Mouse (Mus musculus) stomach, embryonic 16.5 days (tissue): ENCODE data around the gene Ceacam20. TPM values are rescaled to one million over a fixed set of nuclear protein-coding genes. Genes with fewer than 3 reads are reported as not detected.

Experiments
- ATAC-seq: fragments of 200-750 bp; cut with Nextera tagmentation; 2 replicates; pipeline ENCODE4 v1.8.0; 2017; ENCODE audit warnings: moderate number of reproducible peaks, moderate TSS enrichment; ENCODE audit not compliant: insufficient read depth, low FRiP score
- H3K27ac ChIP-seq: fragments of 300-500 bp; sonication (generic); 2 replicates; pipeline ENCODE4 v1.5.1; 2014; ENCODE audit warnings: low read length
- H3K27me3 ChIP-seq: fragments of 300-500 bp; sonication (generic); 2 replicates; pipeline ENCODE4 v1.6.1; 2014; ENCODE audit warnings: low read length, control low read depth, mixed read lengths; ENCODE audit not compliant: control insufficient read depth, insufficient read depth
- H3K36me3 ChIP-seq: fragments of 300-500 bp; sonication (generic); 2 replicates; pipeline ENCODE4 v1.6.1; 2014; ENCODE audit warnings: low read length; ENCODE audit not compliant: control insufficient read depth, insufficient read depth
- H3K4me1 ChIP-seq: fragments of 300-500 bp; sonication (generic); 2 replicates; pipeline ENCODE4 v1.6.1; 2014; ENCODE audit warnings: low read length, control low read depth, mixed read lengths; ENCODE audit not compliant: control insufficient read depth, insufficient read depth
- H3K4me2 ChIP-seq: fragments of 300-500 bp; sonication (generic); 2 replicates; pipeline ENCODE4 v1.6.1; 2014; ENCODE audit warnings: low read depth, low read length, mixed read lengths
- H3K4me3 ChIP-seq: fragments of 300-500 bp; sonication (generic); replicated peaks from 2 replicates; pipeline ENCODE4 v1.5.1; 2014; ENCODE audit warnings: mild to moderate bottlenecking, low read length
- H3K9ac ChIP-seq: fragments of 300-500 bp; sonication (generic); 2 replicates; pipeline ENCODE4 v1.6.1; 2014; ENCODE audit warnings: low read length
- H3K9me3 ChIP-seq: fragments of 300-500 bp; sonication (generic); replicated peaks from 2 replicates; pipeline ENCODE4 v1.6.1; 2016; ENCODE audit warnings: low read length, control low read depth; ENCODE audit not compliant: control insufficient read depth
- WGBS: fragments of 180-500 bp; shearing (Covaris S2); extraction: QIAGEN DNeasy Blood & Tissue Kit; methylation state at CpG from one replicate; pipeline ENCODE4 v1.1.7; 2014; 5-methylcytosine and 5-hydroxymethylcytosine counted together
- polyA plus RNA-seq: library from polyadenylated mRNA; unstranded; fragments of >200 nt; fragmentation: Nextera tagmentation; extraction: Ambion mirVana; gene quantifications from 2 replicates; pipeline ENCODE4 v1.2.1, GENCODE M21; 2015

Ceacam20 gene
- polyA plus RNA-seq, 1 experiment from 2014 or later = 0.27 TPM

DNA sequence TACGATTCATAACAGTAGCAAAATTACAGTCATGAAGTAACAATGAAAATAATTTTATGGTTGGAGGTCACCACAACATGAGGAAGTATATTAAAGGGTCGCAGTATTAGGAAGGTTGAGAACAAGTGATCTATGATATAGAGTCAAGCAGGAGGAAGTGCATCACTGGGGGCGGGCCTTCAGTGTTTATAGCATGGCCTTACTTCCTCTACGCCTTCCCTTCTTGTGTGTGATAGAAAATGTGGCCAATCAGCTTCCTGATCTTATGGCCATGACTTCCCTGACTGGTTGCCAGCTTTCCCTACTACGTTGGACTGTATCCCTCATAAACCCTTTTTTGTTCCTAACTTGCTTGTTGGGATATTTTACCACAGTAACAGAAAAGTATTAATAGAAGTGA is 20.0 kb upstream of the Ceacam20 start:
- no peak overlapping the region for H3K27ac ChIP-seq
- ATAC-seq = no peak
- H3K4me1 ChIP-seq = no peaks in the 10 kb centered on the region
- H3K9ac ChIP-seq = no peak overlapping the region
- H3K4me2 ChIP-seq = no peak overlapping the region
- H3K4me3 ChIP-seq = no peak overlapping the region
- H3K9me3 ChIP-seq = no peaks in the 10 kb centered on the region
- no peaks in the 10 kb centered on the region for H3K36me3 ChIP-seq
- no peaks in the 10 kb centered on the region for H3K27me3 ChIP-seq
- 87% methylated on average over 5 of the region's 5 CpGs for WGBS

DNA sequence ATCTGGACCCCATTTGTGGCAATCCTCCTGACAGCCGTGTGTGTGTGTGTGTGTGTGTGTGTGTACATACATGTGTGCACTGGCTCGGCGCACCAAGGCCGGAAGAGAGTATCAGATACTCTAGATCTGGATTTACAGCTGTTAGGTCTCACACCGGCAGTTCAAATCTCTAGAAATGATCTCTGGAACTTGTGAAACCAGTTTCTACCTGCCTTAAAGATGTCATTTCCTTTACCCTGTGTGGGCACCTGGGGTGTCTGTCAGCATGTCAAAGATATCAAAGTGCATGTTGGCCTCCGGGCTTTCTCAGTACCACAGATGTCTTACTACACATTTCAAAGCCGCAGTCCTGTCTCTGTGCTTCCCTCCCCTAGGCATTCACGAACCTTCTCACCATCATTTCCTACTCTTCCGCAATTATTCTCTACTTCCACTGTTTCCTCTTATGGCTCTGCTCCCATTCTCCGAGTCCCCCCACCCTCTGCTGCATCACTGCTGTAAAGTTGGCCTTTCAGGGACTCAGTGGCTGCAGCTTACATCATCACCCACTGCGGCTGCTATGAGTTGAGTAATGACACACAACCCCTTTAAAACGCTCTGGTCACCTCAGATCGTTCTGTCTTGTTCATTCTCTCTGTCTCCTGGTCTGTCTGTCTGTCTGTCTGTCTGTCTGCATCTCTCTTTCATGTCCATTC is 19.2 kb upstream of the Ceacam20 start:
- 77% methylated on average over 13 of the region's 13 CpGs for WGBS
- no peaks in the 10 kb centered on the region for H3K27me3 ChIP-seq
- H3K9ac ChIP-seq = no peak overlapping the region
- H3K27ac ChIP-seq = no peak overlapping the region
- peaks cover 4% of the 10 kb centered on the region; the same call in 1 of the 2 replicates for H3K4me1 ChIP-seq
- no peak overlapping the region for H3K4me2 ChIP-seq
- no peak for ATAC-seq
- H3K36me3 ChIP-seq = no peaks in the 10 kb centered on the region
- H3K9me3 ChIP-seq = no peaks in the 10 kb centered on the region
- no peak overlapping the region for H3K4me3 ChIP-seq

DNA sequence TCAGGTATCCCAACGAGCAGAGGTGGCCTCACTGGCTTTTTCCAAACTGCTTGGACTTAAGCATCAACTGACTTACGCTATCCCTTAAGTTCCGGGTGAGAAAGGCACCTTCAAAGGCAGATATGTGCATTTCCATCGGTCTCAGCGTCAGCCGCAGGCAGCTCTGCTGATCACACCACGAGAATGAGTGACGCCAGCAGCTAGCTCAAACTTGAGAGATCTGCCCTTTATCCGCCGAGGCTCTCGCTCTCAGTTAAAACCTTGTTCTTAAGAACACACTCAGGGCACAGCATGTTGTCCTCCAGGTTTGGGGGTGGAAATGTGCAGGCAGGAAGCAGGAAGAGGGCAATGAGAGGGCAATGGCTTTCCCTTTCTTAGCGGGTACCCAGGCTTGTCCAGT is 16.3 kb upstream of the Ceacam20 start:
- no peaks in the 10 kb centered on the region for H3K36me3 ChIP-seq
- H3K9me3 ChIP-seq = no peaks in the 10 kb centered on the region
- peaks cover 10% of the 10 kb centered on the region for H3K4me1 ChIP-seq
- WGBS = 77% methylated on average over 12 of the region's 12 CpGs
- H3K4me2 ChIP-seq = no peak overlapping the region
- ATAC-seq = no peak
- H3K27me3 ChIP-seq = no peaks in the 10 kb centered on the region
- H3K27ac ChIP-seq = no peak overlapping the region
- H3K9ac ChIP-seq = no peak overlapping the region
- no peak overlapping the region for H3K4me3 ChIP-seq

DNA sequence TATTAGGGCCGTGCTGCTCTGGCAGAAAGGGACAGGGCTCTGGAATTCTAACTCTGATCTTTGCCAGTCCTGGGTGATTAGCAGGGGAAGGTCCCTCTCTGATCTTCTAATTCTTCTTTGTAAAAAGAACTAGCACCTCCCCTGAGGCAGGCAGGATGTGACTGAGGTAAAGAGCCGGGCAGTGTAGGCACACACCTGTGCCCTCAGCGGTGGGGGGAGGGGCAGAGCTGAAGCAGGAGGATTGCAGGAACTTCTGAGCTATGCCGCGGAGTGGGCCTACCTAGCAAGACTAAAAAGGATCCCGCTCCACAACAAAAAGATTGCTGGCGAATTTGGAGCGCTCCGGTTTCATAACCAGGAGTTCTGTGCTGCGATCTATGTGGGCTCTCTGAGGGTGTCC is 15.2 kb upstream of the Ceacam20 start:
- Histone ChIP-seq H3K4me1 (peaks cover 10% of the 10 kb centered on the region), H3K4me2 (no peak overlapping the region), H3K9me3 (no peaks in the 10 kb centered on the region), H3K4me3 (no peak overlapping the region), H3K27ac (no peak overlapping the region), H3K36me3 (no peaks in the 10 kb centered on the region), H3K27me3 (no peaks in the 10 kb centered on the region), H3K9ac (peak overlapping the region; percentile 42; the same call in 1 of the 2 replicates)
- 51% methylated on average over 10 of the region's 10 CpGs for WGBS
- ATAC-seq = no peak

DNA sequence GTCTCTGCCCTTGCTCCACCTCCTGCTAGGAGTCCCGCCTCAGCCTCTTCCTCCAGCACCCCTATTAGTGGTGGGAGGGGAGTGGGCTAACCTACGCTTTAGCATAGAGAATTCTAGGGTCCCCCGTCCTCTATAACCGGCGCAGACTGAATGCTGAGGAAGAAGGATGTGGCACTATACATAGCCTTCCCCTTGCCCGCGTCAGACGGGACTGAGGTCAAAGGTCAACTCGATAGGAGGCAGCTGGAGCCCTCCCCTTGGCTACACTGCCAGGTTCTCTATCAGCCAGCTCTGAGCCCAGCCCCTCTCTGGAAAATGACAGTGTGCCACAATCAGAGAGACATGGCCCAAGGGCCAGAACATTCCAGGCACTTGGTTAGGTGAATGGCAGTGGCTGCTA is 14.6 kb upstream of the Ceacam20 start, which contains the start of gene Igsf23:
Gene Igsf23 (minus strand): TSS at position 168 of the 400 bp plus-strand sequence.
- Histone ChIP-seq H3K4me3 (no peak within 1 kb of the TSS), H3K4me2 (no peak within 1 kb of the TSS), H3K4me1 (peaks cover 10% of the 10 kb centered on the region), H3K36me3 (no peaks in the 10 kb centered on the region), H3K9me3 (no peaks in the 10 kb centered on the region), H3K27ac (no peak within 1 kb of the TSS), H3K27me3 (no peaks in the 10 kb centered on the region), H3K9ac (peak within 1 kb of the TSS; percentile 42; the same call in 1 of the 2 replicates)
- peak; percentile 66 for ATAC-seq
- 37% methylated on average over 9 of the region's 9 CpGs for WGBS

DNA sequence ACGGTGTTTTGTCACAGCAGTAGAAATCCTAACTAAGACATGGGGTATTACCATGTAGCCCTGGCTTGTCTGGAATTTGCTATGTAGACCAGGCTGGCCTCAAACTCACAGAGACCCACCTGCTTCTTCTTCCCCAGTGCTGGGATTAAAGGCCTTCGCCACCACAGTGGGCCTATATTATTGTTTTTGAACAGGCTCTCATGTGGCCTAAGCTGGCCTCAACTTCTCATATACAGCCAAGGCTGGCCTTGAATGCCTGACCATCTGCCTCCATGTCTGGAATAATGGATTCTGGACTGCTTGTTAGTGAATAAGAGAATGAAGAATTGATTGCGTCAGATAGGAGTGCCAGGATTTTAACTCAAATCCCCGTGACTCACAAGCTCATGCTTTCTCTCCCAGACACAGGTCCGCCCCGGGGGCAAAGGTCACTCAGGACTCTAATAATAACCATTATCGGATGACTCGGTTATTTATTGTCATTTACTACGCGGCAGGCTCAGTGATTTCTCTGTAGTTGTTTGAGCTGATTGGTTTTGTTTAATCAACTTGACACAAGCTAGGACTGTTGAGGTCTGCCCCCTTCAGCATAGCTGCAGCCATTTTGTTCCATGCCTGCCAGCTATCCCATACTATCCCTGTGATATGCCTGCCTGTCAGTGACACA is 12.8 kb upstream of the Ceacam20 start:
- Histone ChIP-seq H3K27me3 (no peaks in the 10 kb centered on the region), H3K4me1 (peaks cover 10% of the 10 kb centered on the region), H3K36me3 (no peaks in the 10 kb centered on the region), H3K9me3 (no peaks in the 10 kb centered on the region), H3K4me2 (no peak overlapping the region), H3K9ac (no peak overlapping the region), H3K4me3 (no peak overlapping the region), H3K27ac (no peak overlapping the region)
- WGBS = 53% methylated on average over 10 of the region's 10 CpGs
- ATAC-seq = peak; percentile 44; the same call in 1 of the 2 replicates

DNA sequence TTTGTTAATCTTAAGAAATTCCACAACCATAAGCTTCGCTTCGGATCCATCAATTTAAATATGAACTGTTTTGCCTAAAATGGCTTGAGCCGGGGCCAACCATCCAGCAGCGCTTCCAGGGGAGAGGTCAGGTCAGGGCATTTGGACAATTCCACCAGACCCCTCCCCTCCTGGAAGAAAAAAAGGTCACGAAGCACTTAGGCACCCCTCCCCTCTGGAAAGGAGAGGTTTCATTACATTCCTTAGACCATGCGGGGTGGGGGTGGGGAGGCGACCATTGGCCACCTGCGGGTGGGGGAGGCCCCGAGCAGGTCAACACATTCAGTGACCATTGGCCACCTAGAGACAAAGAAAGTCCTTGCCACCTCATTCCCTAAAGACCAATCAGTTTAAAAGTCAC is 12.2 kb upstream of the Ceacam20 start:
- Histone ChIP-seq H3K9ac (no peak overlapping the region), H3K4me1 (peaks cover 10% of the 10 kb centered on the region), H3K27ac (no peak overlapping the region), H3K4me3 (no peak overlapping the region), H3K4me2 (no peak overlapping the region), H3K27me3 (no peaks in the 10 kb centered on the region), H3K9me3 (no peaks in the 10 kb centered on the region), H3K36me3 (no peaks in the 10 kb centered on the region)
- ATAC-seq = peak; percentile 6; the same call in 1 of the 2 replicates
- 33% methylated on average over 9 of the region's 9 CpGs for WGBS

DNA sequence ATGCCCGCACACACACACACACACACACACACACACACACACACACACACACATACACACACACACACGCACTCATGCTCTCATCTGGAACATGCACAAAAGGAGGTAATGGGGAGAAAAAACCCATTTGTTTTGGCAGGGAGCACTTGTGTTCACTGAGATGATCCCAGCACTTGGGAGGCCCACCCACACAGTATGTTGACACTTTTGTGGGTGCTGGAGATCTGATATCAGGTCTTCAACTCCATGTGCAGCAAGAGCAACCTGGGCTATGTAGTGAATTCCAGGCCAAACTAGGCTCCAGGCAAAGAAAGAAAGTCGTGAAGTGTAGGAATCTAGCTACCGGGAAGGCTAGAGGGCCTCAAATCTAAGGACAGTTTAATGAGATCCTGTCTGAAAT is 9.4 kb upstream of the Ceacam20 start:
- Histone ChIP-seq H3K27ac (no peak overlapping the region), H3K4me2 (no peak overlapping the region), H3K36me3 (no peaks in the 10 kb centered on the region), H3K9me3 (no peaks in the 10 kb centered on the region), H3K4me3 (no peak overlapping the region), H3K9ac (no peak overlapping the region), H3K27me3 (no peaks in the 10 kb centered on the region), H3K4me1 (peaks cover 6% of the 10 kb centered on the region; the same call in 1 of the 2 replicates)
- no peak for ATAC-seq
- 63% methylated on average over 4 of the region's 4 CpGs for WGBS

DNA sequence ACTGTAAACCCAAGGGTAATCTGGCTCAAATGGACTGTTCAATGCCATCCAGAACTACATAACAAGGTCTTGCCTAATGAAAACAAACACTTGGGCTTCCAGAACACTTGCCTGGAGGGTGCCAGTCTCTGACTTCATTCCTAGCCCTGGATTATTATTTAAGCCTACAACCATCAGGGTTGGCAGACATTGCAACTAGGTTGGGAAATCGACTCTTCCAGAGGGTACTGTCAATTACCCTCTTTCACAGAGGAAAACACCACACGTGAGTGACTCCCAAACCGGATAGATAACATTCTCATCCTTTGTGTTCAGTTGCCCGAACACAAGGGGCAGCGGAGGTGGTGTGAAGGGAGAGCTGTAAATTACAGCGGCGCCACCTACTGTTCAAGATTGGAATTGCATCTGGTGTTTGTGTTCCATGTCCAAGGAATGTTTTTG is 8.9 kb upstream of the Ceacam20 start:
- H3K4me1 ChIP-seq = peaks cover 6% of the 10 kb centered on the region; the same call in 1 of the 2 replicates
- H3K27me3 ChIP-seq = no peaks in the 10 kb centered on the region
- WGBS = 3% methylated on average over 7 of the region's 7 CpGs
- no peak overlapping the region for H3K27ac ChIP-seq
- no peak overlapping the region for H3K9ac ChIP-seq
- ATAC-seq = no peak; the same call in 1 of the 2 replicates
- no peaks in the 10 kb centered on the region for H3K9me3 ChIP-seq
- H3K4me2 ChIP-seq = no peak overlapping the region
- H3K4me3 ChIP-seq = no peak overlapping the region
- H3K36me3 ChIP-seq = no peaks in the 10 kb centered on the region
